Mouse (Mus musculus) hindbrain, embryonic 16.5 days (tissue): ENCODE data around the gene Gm29609. TPM values are rescaled to one million over a fixed set of nuclear protein-coding genes. Genes with fewer than 3 reads are reported as not detected.

Experiments used
- ATAC-seq: fragments of 200-750 bp; cut with Nextera tagmentation; 2 replicates; pipeline ENCODE4 v1.8.0; 2017; ENCODE audit warnings: moderate TSS enrichment, moderate library complexity
- H3K27ac ChIP-seq: fragments of 300-500 bp; sonication (generic); 2 replicates; pipeline ENCODE4 v1.5.1; 2014; ENCODE audit warnings: low read depth, mild to moderate bottlenecking, control low read depth, low read length, moderate library complexity
- H3K27me3 ChIP-seq: fragments of 300-500 bp; sonication (generic); replicated peaks from 2 replicates; pipeline ENCODE4 v1.6.1; 2014; ENCODE audit warnings: low read length; ENCODE audit not compliant: control insufficient read depth, insufficient read depth
- H3K36me3 ChIP-seq: fragments of 300-500 bp; sonication (generic); 2 replicates; pipeline ENCODE4 v1.6.1; 2014; ENCODE audit warnings: mild to moderate bottlenecking, low read length, moderate library complexity, mixed read lengths; ENCODE audit not compliant: control insufficient read depth, insufficient read depth
- H3K4me1 ChIP-seq: fragments of 300-500 bp; sonication (generic); 2 replicates; pipeline ENCODE4 v1.6.1; 2014; ENCODE audit warnings: low read depth, low read length; ENCODE audit not compliant: control insufficient read depth, insufficient read depth
- H3K4me2 ChIP-seq: fragments of 300-500 bp; sonication (generic); 2 replicates; pipeline ENCODE4 v1.6.1; 2014; ENCODE audit warnings: mild to moderate bottlenecking, low read length, control low read depth, moderate library complexity
- H3K4me3 ChIP-seq: fragments of 300-500 bp; sonication (generic); 2 replicates; pipeline ENCODE4 v1.5.1; 2014; ENCODE audit warnings: mild to moderate bottlenecking, low read length, control low read depth, moderate library complexity
- H3K9ac ChIP-seq: fragments of 300-500 bp; sonication (generic); 2 replicates; pipeline ENCODE4 v1.6.1; 2014; ENCODE audit warnings: low read depth, mild to moderate bottlenecking, control low read depth, low read length, moderate library complexity
- H3K9me3 ChIP-seq: fragments of 300-500 bp; sonication (generic); 2 replicates; pipeline ENCODE4 v1.6.1; 2014; ENCODE audit warnings: mild to moderate bottlenecking, low read length, moderate library complexity; ENCODE audit not compliant: control insufficient read depth
- WGBS: fragments of 180-500 bp; shearing (Covaris S2); extraction: QIAGEN DNeasy Blood & Tissue Kit; methylation state at CpG from one replicate; pipeline ENCODE4 v1.1.7; 2014; 5-methylcytosine and 5-hydroxymethylcytosine counted together
- polyA plus RNA-seq: library from polyadenylated mRNA; unstranded; fragments of >200 nt; fragmentation: Nextera tagmentation; extraction: Ambion mirVana; gene quantifications from 2 replicates; pipeline ENCODE4 v1.2.1, GENCODE M21; 2015

Gene Gm29609
- polyA plus RNA-seq, 1 experiment from 2014 or later, result 2.1 TPM

GRCm38 (mm10) chr5:31192939-31193630 is 13.4 kb upstream of the Gm29609 start, which contains the start of the genes Snx17 and Eif2b4:
Snx17 (plus strand) TSS chr5:31193227.
Eif2b4 (minus strand) TSS chr5:31193430.
- under 1% methylated on average over 48 of the region's 48 CpGs for WGBS
- peak; percentile 97 for ATAC-seq
- H3K27me3 ChIP-seq, result no peaks in the 10 kb centered on the region
- peak within 1 kb of the TSS; percentile 88 for H3K27ac ChIP-seq
- peaks cover 48% of the 10 kb centered on the region for H3K36me3 ChIP-seq
- H3K4me2 ChIP-seq, result peak within 1 kb of the TSS; percentile 79
- H3K4me1 ChIP-seq, result peaks cover 20% of the 10 kb centered on the region
- H3K4me3 ChIP-seq, result peak within 1 kb of the TSS; percentile 86
- H3K9ac ChIP-seq, result peak within 1 kb of the TSS; percentile 90
- no peaks in the 10 kb centered on the region for H3K9me3 ChIP-seq

GRCm38 (mm10) chr5:31192045-31192938 is 12.6 kb upstream of the Gm29609 start:
- peak overlapping the region; percentile 86 for H3K4me3 ChIP-seq
- peaks cover 20% of the 10 kb centered on the region for H3K4me1 ChIP-seq
- no peaks in the 10 kb centered on the region for H3K27me3 ChIP-seq
- H3K36me3 ChIP-seq, result peaks cover 50% of the 10 kb centered on the region
- H3K4me2 ChIP-seq, result peak overlapping the region; percentile 72
- WGBS, result 19% methylated on average over 37 of the region's 42 CpGs
- ATAC-seq, result no peak
- H3K9me3 ChIP-seq, result no peaks in the 10 kb centered on the region
- H3K27ac ChIP-seq, result peak overlapping the region; percentile 86
- peak overlapping the region; percentile 76 for H3K9ac ChIP-seq

GRCm38 (mm10) chr5:31190201-31190600 is 10.5 kb upstream of the Gm29609 start:
- H3K36me3 ChIP-seq, result peaks cover 37% of the 10 kb centered on the region
- H3K4me1 ChIP-seq, result peaks cover 20% of the 10 kb centered on the region
- no peak overlapping the region for H3K4me2 ChIP-seq
- H3K27me3 ChIP-seq, result no peaks in the 10 kb centered on the region
- 95% methylated on average over 9 of the region's 9 CpGs for WGBS
- no peak overlapping the region for H3K27ac ChIP-seq
- H3K4me3 ChIP-seq, result no peak overlapping the region
- no peak overlapping the region for H3K9ac ChIP-seq
- H3K9me3 ChIP-seq, result no peaks in the 10 kb centered on the region
- no peak for ATAC-seq

- Histone ChIP-seq H3K4me1 (peaks cover 11% of the 10 kb centered on the region), H3K4me3 (no peak overlapping the region), H3K4me2 (no peak overlapping the region), H3K27me3 (no peaks in the 10 kb centered on the region), H3K9ac (no peak overlapping the region), H3K27ac (no peak overlapping the region), H3K36me3 (peaks cover 35% of the 10 kb centered on the region), H3K9me3 (no peaks in the 10 kb centered on the region)
- ATAC-seq, result no peak
- WGBS, result 69% methylated on average over 4 of the region's 4 CpGs
Measured at GRCm38 (mm10) chr5:31188223-31188840, 8.6 kb upstream of the Gm29609 start.

- Histone ChIP-seq H3K4me2 (no peak overlapping the region), H3K4me3 (no peak overlapping the region), H3K9ac (no peak overlapping the region), H3K4me1 (peaks cover 4% of the 10 kb centered on the region; the same call in 1 of the 2 replicates), H3K9me3 (no peaks in the 10 kb centered on the region), H3K36me3 (peaks cover 19% of the 10 kb centered on the region), H3K27ac (no peak overlapping the region), H3K27me3 (no peaks in the 10 kb centered on the region)
- no peak for ATAC-seq
- WGBS, result 61% methylated on average over 4 of the region's 4 CpGs
Measured at GRCm38 (mm10) chr5:31183678-31184077, 4.0 kb upstream of the Gm29609 start.

- ATAC-seq, result no peak
- H3K9ac ChIP-seq, result no peak overlapping the region
- H3K4me1 ChIP-seq, result peaks cover 7% of the 10 kb centered on the region; the same call in 1 of the 2 replicates
- no peak overlapping the region for H3K4me3 ChIP-seq
- 93% methylated on average over 9 of the region's 9 CpGs for WGBS
- H3K9me3 ChIP-seq, result no peaks in the 10 kb centered on the region
- no peak overlapping the region for H3K4me2 ChIP-seq
- no peaks in the 10 kb centered on the region for H3K27me3 ChIP-seq
- H3K36me3 ChIP-seq, result no peaks in the 10 kb centered on the region
- H3K27ac ChIP-seq, result no peak overlapping the region
Measured at GRCm38 (mm10) chr5:31181183-31181770, 1.6 kb upstream of the Gm29609 start.

- Histone ChIP-seq H3K4me1 (peaks cover 7% of the 10 kb centered on the region; the same call in 1 of the 2 replicates), H3K27ac (peak overlapping the region; percentile 98), H3K27me3 (no peaks in the 10 kb centered on the region), H3K9me3 (no peaks in the 10 kb centered on the region), H3K9ac (peak overlapping the region; percentile 84), H3K4me2 (peak overlapping the region; percentile 92), H3K4me3 (peak overlapping the region; percentile 90), H3K36me3 (peaks cover under 1% of the 10 kb centered on the region)
- ATAC-seq, result peak; percentile 9
- under 1% methylated on average over 25 of the region's 25 CpGs for WGBS
Measured at GRCm38 (mm10) chr5:31179301-31179765, 378 bp downstream of the Gm29609 start.

- Histone ChIP-seq H3K9me3 (no peaks in the 10 kb centered on the region), H3K4me3 (no peak overlapping the region), H3K4me2 (no peak overlapping the region), H3K4me1 (no peaks in the 10 kb centered on the region), H3K27me3 (no peaks in the 10 kb centered on the region), H3K27ac (no peak overlapping the region), H3K9ac (no peak overlapping the region), H3K36me3 (peaks cover 47% of the 10 kb centered on the region)
- no peak for ATAC-seq
- WGBS, result 93% methylated on average over 4 of the region's 4 CpGs
Measured at GRCm38 (mm10) chr5:31168630-31169029, 11.1 kb downstream of the Gm29609 start.
